Mouse (Mus musculus): ENCODE results near the gene Ralgapb. TPM values are rescaled to one million over a fixed set of nuclear protein-coding genes. Genes with fewer than 3 reads are reported as not detected.

Ralgapb gene
- polyA plus RNA-seq, 1 experiment = 44.2 TPM

- no peak for DNase-seq (ENCODE audit: extremely low spot score in 1 of 2, low spot score in 1 of 2)
Measured at GRCm38 (mm10) chr2:158510665-158511064, 101.0 kb downstream of the Ralgapb start.

- peak in 1 of 2 experiments; percentile 17 for DNase-seq (ENCODE audit: extremely low spot score in 1 of 2, low spot score in 1 of 2)
Measured at GRCm38 (mm10) chr2:158512528-158512927, 102.9 kb downstream of the Ralgapb start, which contains the start of gene Arhgap40. Gene Arhgap40 (plus strand): TSS chr2:158512796.

GRCm38 (mm10) chr2:158513821-158514336 is 104.2 kb downstream of the Ralgapb start:
- DNase-seq (ENCODE audit: extremely low spot score in 1 of 2, low spot score in 1 of 2) = no peak

GRCm38 (mm10) chr2:158518583-158518982 is 108.9 kb downstream of the Ralgapb start:
- no peak for DNase-seq (ENCODE audit: extremely low spot score in 1 of 2, low spot score in 1 of 2)

GRCm38 (mm10) chr2:158519071-158519470 is 109.4 kb downstream of the Ralgapb start:
- DNase-seq (ENCODE audit: extremely low spot score in 1 of 2, low spot score in 1 of 2) = no peak

GRCm38 (mm10) chr2:158519800-158520199 is 110.2 kb downstream of the Ralgapb start:
- no peak for DNase-seq (ENCODE audit: extremely low spot score in 1 of 2, low spot score in 1 of 2)

GRCm38 (mm10) chr2:158523060-158523459 is 113.4 kb downstream of the Ralgapb start:
- no peak for DNase-seq (ENCODE audit: extremely low spot score in 1 of 2, low spot score in 1 of 2)

GRCm38 (mm10) chr2:158524129-158524860 is 114.6 kb downstream of the Ralgapb start:
- no peak for DNase-seq (ENCODE audit: extremely low spot score in 1 of 2, low spot score in 1 of 2)

GRCm38 (mm10) chr2:158534090-158534489 is 124.4 kb downstream of the Ralgapb start:
- peak in 1 of 2 experiments; percentile 81 for DNase-seq (ENCODE audit: extremely low spot score in 1 of 2, low spot score in 1 of 2)

- no peak for DNase-seq (ENCODE audit: extremely low spot score in 1 of 2, low spot score in 1 of 2)
Measured at GRCm38 (mm10) chr2:158534559-158534958, 124.9 kb downstream of the Ralgapb start.

GRCm38 (mm10) chr2:158539433-158540305 is 130.0 kb downstream of the Ralgapb start:
- no peak for DNase-seq (ENCODE audit: extremely low spot score in 1 of 2, low spot score in 1 of 2)

GRCm38 (mm10) chr2:158541286-158541685 is 131.6 kb downstream of the Ralgapb start:
- DNase-seq (ENCODE audit: extremely low spot score in 1 of 2, low spot score in 1 of 2) = no peak

GRCm38 (mm10) chr2:158545266-158545665 is 135.6 kb downstream of the Ralgapb start:
- DNase-seq (ENCODE audit: extremely low spot score in 1 of 2, low spot score in 1 of 2) = no peak

- DNase-seq (ENCODE audit: extremely low spot score in 1 of 2, low spot score in 1 of 2) = peak; percentile 41 to 87
Measured at GRCm38 (mm10) chr2:158546751-158547150, 137.1 kb downstream of the Ralgapb start.

Other genes starting within 250 kb of the Ralgapb start
- 3.7 and 4.5 TPM in 2 replicates for gene D630003M21Rik, start 180.6 kb upstream of the Ralgapb start, polyA plus RNA-seq (2012; rRNA removed)
- gene Bpi, start 151.8 kb upstream of the Ralgapb start, polyA plus RNA-seq (2012; rRNA removed) = not detected in 2 replicates
- gene Lbp, start 103.4 kb upstream of the Ralgapb start, polyA plus RNA-seq (2012; rRNA removed) = 1.8 and 3.3 TPM in 2 replicates
- gene Snhg11, start 34.2 kb upstream of the Ralgapb start, polyA plus RNA-seq (2012; rRNA removed) = 1,510 and 1,726 TPM in 2 replicates
- gene Adig, start 92.8 kb downstream of the Ralgapb start, polyA plus RNA-seq (2012; rRNA removed) = not detected in 2 replicates
- gene Arhgap40, start 102.9 kb downstream of the Ralgapb start, polyA plus RNA-seq (2012; rRNA removed) = 1.2 and 1.8 TPM in 2 replicates
- gene Slc32a1, start 200.9 kb downstream of the Ralgapb start, polyA plus RNA-seq (2012; rRNA removed) = 157 and 175 TPM in 2 replicates
- gene Actr5, start 215.0 kb downstream of the Ralgapb start, polyA plus RNA-seq (2012; rRNA removed) = 10.0 and 10.9 TPM in 2 replicates